Mouse (Mus musculus): ENCODE results near the gene Phactr3.
"Not testable (repeated sequence)": the region's sequence is repeated elsewhere in the genome, so short reads cannot be mapped to it uniquely, and the experiment has no call there.

Phactr3 gene

GRCm38 (mm10) chr2:178342105-178342504 lies 223.3 kb downstream of the Phactr3 start:
- DNase-seq = not testable (repeated sequence)

DNA sequence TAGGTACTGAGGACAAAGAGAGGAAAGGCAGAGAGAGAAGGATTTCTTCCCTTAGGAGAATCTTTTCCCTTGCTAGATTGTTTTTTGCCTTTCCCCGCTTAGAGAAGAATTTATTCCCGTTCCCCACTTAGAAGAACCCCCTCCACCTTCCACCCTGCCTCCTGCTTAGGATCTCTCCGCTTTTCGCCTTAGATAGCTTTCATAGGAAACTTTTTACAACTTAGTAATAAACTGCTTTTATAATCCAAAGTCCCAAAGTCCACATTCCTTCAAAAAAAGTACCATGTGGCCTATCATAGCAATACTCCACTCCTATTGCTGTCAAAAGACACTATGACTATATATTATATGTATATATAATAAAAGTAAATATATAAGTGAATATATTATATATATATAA lies 223.8 kb downstream of the Phactr3 start:
- no peak for DNase-seq
